Mouse (Mus musculus) induced T-regulatory cell, adult 2 months (primary cell): ENCODE data around the gene Cdc34.

Source experiments
- DNase-seq: peaks from one replicate; pipeline ENCODE4 v3.0.0-alpha.2; 2012; ENCODE audit warnings: low read depth

The Cdc34 gene

DNA sequence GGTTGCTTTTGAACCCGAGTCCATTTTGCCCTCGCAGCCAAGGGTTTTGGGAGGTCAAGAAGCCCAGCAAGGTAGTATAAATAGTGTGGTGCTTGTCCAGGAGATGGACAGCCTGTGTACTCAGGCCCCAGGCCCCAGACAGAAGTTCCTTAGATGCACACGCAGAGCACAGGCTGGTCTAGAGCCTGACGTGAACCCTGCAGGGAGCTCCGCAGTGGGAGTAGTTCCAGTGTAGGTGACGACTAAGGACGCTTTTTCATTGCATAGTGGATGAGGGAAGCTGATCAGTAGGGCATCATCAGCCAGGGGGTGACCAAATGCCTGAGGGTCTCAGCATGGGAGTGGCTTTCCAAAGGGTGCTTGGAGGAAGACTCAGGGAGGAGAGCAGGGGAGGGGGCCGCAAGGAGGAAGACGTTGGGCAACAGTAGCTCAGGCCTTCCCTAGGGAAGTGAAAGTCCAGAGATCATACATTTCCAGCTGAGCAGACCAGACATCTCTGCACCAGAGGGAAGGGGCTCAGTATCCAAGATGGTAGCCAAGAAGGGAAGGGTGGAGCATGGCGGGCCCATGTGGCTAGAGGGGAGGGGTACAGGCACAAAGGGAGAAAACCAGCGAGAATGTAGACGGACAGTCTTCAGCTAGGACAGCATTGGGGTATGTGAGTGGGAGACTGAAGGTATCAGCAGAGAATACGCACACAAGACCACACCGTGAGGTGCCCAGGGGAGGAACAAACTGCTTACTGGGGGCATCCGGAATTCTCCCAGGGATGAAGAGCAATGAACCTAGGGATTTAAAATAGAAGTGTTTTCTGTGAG, 11.7 kb upstream of the Cdc34 start:
- no peak for DNase-seq

DNA sequence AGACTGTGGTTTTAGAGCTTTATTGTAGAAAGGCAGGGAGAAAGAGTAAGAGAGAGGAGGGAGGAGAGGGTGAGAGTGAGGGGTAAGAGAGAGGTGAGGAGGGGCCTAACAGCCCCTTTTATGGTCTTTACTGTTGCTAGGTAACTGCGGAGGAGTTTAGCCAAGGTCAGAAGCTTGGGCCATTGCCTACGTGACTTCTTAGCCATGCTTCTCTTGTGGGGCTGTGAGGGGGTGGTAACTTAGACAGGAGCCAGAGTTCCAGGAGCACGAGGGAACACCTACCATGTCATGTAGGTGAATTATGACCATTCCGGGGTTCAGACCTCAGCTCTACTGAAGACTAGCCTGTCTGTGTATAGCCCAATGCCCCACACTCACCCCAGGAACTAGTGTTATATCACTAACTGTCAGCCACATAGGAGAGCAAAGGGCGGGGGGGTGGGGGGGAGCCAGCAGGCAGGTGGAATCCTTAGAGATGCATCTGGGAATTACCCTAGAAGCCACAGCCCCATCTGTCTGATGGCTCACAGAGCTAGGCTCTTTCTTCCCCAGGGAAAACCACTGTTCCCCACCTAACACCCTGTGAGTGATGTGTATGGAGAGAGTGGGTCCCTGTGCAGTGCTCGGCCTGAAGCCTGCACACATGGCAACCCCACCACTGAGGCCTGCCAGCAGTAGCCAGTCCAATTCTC, 10.5 kb upstream of the Cdc34 start:
- no peak for DNase-seq

DNA sequence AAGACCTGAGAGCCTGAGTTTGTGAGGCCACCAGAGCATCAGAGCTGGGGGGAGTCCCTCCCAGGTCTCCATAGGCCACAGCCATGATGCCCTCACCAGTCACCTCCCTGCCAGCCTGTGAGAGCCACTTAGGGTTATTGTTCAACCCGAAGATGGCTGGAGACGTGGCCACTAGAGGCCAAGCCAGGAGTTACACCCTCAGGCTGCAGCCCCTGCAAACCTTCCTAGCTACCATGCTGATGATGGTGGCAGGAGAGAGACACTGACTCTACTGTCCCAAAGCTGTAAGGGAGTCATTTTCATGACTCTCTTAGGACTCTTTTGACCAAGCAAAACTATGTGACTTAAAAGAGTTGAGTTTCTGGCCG, 9.9 kb upstream of the Cdc34 start:
- peak; percentile 19 for DNase-seq

DNA sequence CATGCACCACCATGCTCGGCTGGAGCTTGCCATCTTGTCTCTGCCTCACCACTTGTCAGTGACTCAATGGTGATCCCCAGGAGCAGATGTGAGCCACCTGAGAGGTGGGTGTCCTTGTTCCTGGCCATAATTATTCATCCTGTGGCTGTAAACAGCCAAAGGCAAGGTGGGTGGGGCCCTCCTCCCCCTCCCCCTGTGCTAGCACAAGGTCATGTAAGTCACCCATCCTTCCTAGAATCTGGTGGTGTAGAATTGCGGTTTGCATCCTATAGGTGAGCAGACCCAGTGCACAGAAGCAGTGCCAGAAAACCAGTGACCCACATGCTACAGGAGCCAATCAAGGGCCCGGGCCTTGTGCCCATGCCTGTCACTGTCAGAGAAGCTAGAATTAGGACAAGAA, 8.9 kb upstream of the Cdc34 start:
- no peak for DNase-seq

DNA sequence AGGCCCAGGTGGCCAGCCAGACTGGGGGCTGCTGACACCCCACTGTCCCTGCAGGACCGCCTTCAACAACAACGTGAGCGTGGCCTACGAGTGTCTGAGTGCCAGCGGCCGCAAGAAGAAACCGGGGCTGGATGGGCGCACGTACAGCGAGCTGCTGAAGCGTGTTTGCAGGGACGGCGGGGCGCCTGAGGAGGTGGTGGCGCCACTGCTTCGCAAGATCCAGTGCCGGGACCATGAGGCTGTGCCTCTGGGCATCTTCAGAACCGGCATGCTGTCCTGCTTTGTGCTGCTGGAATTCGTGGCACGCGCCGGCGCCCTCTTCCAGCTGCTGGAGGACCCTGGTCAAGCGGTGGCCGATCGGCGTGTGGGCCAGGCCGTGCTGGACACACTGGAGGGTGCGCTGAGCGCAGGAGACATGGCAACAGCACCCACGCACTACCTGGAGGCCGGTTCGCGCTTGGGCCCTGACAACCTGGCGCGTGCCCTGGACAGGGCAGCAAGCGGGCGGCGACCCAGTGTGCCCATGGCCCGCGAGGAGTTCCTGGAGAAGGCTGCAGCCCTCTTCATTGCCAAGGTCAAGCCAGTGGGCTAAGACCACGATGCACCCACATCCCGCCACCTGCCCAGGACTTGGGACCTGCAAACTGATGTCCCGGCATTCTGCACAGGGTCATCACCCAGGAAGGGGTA, 6.5 kb upstream of the Cdc34 start:
- DNase-seq = no peak

DNA sequence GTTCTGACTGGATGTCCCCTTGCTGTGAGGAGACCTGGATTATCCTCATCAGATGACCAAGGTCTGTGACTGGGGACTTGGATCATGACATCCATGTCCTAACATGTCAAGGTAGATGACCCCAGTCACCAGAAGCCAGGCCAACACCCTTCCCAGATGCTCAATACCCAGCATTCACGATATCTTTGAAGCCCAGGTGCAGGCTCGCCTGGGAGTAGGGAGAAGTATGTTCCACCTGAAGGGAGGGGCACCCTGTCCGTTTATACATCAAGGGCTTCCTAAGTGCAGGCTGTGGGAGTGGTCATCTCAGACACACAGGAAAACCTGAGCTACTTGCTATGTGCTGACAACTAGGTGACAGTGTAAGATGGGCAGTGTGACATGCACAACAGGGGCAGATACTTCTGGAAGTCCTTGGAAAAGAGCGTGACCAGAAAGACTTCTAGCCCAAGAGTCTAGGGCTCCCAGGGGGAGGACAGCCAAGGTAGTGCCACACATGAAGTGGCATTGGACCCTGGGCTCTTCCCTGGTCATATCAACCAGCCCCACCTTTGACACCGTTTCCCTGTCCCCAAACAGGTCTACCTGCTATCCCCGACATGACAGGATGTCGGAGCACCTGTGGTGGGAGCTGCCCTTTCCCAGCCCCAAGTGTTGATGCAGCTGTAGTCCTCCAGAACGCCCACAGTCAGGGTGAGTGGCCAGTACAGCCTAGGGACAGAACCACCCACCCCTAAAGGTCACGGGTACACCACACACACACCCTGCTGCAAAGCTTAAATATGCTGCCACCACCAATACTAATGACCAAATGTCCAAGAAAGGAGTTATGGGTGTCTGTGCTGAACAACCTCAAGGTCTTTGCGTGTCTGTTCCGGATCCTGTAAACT, 1.1 kb upstream of the Cdc34 start:
- DNase-seq = peak; percentile 33

DNA sequence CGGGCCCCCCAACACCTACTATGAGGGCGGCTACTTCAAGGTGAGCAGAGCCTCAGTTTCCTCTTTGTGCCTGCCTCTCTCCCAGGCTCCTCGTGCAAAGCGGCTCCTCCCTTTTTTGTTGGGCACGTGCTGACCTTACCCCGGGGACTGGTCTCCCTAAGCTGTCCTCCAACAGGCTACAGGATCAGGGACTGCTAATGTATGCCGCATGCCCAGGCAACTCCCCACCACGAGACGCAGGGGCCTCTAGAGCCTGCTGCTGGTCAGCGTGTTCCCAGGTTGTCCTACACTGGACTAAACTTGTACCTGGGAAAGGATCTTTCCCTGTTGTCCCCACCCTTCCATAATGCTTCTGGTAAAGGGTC, 538 bp downstream of the Cdc34 start:
- peak; percentile 55 for DNase-seq

DNA sequence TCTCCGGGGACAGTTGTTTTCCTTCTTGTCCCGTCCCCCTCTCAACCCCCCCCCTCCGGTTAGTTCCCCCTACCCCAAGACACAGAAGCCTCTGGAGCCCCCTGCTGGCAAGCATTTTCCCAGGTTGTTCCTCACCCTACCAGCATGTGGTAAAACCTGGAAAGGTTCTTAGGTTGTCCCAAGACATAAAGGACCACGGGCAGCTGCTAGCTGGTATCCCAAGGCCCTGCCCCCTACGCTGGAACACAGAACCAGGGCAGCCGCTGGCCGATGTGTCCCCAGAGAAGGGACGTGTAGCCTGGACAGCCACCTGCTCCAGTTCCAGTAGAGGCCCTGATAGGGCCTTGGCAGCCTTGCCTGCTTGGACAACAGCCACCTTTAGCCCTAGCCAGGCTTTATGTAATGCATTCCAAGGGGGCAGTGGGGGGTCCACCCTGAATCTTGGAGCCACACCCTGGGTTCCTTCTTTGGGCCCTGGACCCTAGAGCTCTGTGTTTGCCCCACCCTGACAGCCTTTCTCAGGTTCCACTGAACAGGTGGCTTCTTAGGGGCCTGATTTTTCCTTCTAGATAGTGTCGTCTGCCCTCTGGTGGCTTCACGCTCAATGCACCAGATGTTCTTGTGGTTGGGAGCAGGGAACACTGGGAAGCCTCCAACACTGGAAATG, 1.1 kb downstream of the Cdc34 start:
- DNase-seq = peak; percentile 74

DNA sequence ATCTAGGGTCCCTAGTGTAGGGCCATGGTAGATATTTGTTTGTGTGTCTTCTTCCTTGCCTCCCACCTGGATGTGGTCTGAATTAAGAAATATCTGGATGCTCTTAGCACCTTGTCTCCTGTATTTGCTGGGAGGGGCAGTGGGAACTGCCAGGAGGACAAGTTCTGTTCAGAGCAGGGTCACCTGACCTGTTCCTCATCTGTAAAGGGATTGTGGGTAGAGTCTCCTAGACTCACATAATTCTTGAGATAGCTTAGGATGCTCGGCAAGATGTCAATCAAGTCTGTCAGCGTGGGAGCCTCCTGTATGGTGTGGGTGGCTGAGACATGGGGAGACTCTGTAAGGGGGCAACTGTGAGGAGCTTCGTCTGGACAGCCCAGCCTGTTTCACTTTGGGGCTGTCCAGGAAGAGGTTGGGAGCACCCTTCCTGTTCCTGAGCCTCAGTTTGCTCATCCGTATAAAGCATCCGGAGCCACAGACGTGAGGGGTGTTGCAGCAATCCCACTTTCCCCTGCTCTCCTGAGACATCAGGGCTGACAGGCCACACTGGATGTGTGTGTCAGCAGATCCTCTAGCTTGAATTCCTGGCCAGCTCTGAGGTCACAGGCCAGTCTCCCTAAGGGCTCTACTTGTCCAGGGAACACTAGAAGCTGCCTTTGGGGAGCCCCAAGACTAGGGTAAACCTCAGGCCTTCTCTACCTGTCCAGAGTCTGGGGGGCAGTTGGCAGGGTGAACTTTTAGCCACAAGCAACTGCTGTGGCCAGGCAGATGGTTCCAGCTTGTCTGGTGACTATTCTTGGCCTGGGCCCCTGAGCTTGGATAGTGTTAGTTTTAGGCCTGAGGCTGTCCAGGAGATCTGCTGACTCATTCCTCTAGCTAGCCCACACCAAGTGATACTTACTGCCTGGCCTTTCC, 2.0 kb downstream of the Cdc34 start:
- DNase-seq = no peak

DNA sequence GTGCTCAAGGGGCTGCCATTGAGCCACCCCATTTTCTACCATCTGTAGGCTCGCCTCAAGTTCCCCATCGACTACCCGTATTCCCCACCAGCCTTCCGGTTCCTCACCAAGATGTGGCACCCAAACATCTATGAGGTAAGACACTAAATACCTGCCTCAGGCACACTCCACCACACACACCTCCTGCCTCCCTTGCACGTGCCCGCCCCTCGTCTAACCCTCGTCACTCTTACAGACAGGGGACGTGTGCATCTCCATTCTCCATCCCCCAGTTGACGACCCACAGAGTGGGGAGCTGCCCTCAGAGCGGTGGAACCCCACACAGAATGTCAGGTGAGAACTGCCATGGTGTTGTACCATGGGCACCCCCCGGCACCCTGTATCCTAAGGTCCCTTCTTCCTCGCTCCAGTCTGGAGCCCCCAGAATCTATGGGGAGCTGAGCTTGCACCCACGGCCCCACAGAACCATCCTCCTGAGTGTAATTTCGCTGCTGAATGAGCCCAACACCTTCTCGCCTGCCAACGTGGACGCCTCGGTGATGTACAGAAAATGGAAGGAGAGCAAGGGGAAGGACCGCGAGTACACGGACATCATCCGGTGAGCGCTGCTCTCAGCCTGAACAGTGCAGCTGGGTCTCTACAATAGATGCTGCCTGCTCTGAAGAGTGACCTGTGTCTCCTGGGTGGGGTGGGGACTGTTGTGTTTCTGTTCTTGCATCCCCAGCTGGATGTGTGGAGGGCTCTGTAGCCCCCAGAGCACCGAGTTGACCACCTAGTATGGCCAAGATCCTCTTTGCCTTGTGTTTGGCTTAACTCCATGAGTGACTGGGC, 3.0 kb downstream of the Cdc34 start:
- no peak for DNase-seq

DNA sequence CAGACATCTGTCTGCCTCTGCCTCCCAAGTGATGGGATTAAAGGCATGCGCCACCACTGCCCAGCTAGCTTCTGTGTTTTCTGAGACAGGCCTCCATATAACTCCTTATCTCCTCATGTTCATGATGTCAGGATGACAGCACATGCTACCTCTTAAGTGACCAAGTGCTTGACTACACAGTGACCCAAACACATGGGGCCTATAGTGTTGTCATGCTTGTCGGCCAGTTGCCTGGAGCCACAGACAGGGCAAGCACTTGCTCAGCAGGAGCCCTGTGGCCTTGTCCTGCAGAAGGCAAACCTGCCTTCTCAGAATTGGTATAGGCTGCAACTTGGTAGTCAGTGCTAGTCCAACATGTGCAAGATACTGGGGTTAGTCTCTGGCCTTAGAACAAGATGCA, 4.2 kb downstream of the Cdc34 start:
- no peak for DNase-seq

DNA sequence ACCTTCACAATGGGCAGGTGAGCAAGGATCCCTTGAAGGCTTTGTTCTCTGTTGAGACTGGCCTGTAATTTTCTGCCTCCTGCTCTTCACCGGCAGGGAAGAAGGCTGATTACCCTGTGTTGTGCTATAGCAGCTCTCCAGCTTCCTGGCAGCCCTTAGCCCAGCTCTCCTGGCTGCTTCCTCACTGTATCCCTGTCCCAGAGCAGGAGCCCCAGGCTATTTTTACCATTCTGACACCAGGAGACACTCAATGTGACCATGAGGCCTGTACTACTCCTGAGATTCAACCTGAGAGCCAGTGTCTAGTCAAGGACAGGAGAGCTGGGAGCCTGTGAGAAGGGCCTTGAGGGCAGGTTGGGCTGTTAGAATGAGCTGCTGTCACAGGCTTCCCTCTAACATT, 4.7 kb downstream of the Cdc34 start:
- DNase-seq = no peak

DNA sequence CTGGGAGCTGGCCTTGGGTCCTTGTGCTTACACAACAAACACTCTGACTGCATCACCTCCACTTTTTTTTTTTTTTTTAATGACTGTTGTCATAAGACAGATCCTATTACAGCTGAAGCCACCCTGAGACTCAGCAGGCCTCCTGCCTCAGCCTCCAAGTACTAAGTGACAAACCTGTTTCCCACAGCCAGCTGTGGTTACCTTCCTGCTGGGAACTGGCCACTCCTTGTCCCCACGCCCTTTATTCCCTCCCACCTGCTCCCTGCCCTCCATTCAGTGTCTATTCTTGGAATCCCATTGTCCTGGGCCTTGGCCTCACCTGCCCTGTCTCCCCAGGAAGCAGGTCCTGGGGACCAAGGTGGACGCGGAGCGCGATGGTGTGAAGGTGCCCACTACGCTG, 5.5 kb downstream of the Cdc34 start:
- no peak for DNase-seq

DNA sequence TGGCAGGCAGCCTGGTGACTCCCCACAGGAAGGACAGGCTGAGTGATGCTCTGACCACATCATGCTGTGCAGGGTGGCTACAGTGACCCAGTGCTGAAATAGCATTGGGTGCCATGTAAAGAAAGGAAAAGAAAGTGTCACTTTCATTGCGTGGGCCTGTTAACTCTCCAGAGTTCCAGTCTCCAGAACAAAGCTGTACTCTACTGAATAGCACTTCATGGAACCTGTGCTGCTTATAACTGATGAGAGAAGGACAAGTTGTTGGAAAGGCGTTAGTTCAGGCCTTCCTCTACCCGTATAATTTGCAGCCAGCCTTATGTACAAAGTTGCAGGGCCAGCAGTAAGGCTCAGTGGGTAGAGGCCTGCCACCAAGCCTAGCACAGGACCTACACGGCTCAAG, 6.7 kb downstream of the Cdc34 start, which contains the start of gene Gzmm:
Gene Gzmm, plus strand, starts transcription at position 301 of the 400 bp plus-strand sequence.
- DNase-seq = no peak

DNA sequence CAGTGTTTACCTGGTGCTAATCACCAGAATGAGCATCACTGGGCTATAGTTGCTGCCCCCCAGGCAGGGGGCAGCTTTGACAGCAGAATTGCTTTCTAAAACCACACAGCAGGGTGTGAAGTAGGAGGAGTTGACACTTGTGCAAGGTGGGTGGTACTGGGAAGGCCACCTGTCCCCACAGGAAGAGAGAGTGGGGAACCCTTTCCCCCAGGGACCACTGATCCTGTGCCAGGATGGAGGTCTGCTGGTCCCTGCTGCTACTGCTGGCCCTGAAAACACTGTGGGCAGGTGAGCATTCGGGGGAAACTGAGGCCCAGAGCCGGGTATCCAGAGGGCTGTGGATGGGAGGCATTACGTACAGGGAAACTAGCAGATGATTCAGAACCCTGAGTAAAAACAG, 7.2 kb downstream of the Cdc34 start:
- DNase-seq = no peak

DNA sequence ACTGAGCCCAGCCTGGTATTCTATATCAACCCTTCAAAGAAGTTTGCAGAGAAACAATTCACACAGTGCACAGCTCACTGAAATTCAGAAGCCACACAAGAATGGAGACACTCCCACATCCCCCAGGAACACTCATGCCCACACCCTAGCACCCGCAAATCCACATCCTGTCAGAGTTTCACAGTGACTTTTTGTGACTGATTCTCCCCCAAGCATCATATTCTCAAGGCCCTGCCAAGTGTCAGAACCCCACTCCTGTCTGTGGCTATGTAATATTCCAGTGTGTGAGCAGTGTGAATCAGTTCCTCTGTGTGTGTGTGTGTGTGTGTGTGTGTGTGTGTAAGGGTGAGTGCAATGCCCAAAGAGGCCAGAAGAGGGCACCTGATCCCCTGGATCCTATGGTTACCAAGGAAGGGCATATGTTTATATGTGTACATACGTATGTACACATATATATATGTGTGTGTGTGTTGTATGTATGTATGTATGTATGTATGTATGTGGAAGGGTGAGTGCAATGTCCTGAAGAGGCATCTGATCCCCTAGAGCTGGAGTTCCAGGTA, 10.1 kb downstream of the Cdc34 start:
- peak; percentile 47 for DNase-seq

DNA sequence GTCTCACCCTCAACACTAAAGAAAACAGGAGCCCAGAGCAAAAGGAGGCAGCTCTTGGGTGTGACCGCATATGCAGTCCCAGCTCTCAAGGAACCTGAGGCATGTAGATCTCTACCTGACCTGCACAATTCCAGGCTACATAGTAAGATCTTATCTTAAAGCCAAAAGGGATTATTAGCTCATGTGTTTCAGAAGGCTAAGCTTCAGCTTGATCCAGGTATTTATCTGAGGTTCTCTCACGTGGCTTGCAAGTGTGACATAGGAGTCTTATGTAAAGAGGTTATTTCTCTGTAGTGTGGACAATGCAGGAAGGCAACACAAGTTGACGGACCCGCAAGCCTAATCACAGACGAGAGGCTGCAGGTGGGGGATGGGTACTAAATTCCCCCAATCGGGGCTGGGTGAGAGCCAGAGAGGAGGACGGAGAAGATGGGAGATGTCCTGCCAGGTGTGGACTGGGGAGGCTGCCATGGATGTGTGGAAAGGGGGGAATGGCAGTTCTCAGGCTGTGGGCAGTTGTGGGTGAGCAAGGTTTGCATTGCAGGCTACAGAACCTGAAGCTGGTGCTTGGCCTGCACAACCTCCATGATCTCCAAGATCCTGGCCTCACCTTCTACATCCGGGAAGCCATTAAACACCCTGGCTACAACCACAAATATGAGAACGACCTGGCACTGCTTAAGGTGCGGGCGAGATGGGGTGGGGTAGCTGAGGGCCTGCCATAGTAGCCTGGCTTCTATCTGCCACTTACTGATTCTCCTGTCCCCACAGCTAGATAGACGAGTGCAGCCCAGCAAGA, 11.8 kb downstream of the Cdc34 start:
- no peak for DNase-seq

DNA sequence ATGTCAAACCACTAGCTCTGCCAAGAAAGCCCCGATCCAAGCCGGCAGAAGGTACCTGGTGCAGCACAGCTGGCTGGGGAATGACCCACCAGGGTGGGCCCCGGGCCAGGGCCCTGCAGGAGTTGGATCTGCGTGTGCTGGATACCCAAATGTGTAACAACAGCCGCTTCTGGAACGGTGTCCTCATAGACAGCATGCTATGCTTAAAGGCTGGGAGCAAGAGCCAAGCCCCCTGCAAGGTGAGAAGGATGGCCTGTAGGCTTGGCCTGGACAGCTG, 12.3 kb downstream of the Cdc34 start:
- DNase-seq = no peak
